Mouse (Mus musculus): ENCODE measurements at regions not wholly inside any gene's neighbourhood (a gene's known extent, or its start where the extent isn't known, plus 50 kb on each side); places are given as distances from the start of the nearest gene placed in this dataset.

DNA sequence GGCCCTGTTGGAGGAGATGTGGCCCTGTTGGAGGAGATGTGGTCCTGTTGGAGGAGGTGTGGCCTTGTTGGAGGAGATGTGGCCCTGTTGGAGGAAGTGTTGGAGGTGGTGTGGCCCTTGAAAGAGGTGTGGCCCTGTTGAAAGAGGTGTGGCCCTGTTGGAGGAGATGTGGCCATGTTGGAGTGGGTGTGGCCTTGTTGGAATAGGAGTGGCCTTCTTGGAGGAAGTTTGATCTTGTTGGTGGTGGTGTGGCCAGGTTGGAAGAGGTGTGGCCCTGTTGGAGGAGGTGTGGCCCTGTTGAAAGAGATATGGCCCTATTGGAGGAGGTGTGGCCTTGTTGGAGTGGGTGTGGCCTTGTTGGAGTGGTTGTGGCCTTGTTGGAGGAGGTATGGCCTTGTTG lies 220.3 kb downstream of the Cryba4 start:
- no peak for ATAC-seq

DNA sequence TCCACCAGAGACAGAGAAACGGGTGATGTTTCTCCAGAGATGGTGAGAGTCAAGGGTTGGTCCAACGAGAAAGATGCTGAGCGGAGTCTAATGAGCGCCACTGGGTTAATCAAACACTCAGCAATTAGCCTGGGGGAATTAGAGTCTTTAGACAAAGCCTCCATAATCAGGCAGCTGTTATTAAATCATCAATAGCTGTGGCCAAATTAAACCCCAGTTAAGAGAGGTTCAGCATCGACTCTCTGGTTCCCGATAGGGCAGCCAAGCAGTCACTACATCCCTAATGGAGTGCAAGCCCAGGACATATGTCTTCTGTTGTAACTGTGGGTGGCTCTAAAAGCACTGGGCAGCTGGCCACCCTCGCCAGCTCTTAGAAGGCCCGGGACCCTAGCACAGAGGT lies 216.9 kb downstream of the Cryba4 start:
- ATAC-seq = no peak

- ATAC-seq = no peak
Observed at GRCm38 (mm10) chr5:112037080-112037479, 215.2 kb downstream of the Cryba4 start.

DNA sequence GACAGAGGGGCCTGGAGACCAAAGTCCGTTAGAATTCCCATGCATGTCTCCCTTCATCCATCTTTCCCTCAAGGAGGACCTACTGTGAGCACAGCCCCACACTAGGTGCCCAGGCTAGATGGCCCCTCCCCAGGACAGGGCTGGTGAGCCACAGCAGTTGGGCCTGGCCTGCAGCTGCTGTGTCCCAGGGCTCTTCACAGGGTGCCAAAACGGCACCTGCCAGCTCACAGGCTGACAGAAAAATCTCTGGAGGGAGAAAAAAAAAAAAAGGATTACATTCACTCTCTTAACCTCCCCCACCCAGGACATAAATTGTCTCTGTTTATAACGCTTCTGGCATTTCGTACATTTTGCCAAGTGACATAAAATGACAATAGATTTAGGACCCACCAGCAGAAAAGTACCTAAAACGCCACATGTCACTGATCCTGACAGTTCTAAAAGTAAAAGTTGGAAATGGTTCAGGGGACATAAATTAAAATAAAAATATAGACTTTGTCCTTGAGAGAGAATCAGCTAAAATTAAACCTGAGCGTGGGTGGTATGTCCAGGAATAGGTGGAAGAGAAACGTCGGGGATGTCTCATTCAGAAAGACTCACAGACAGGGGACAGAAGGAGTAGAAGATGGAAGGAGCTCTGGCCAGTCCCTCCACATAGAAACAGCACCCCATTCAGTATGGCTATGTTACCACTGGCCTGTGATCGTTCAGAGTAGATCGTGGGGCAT lies 212.5 kb downstream of the Cryba4 start:
- ATAC-seq = no peak

- ATAC-seq = no peak
Observed at GRCm38 (mm10) chr5:112040678-112041077, 211.6 kb downstream of the Cryba4 start.

- no peak for ATAC-seq
Observed at GRCm38 (mm10) chr5:112041285-112041684, 211.0 kb downstream of the Cryba4 start.

DNA sequence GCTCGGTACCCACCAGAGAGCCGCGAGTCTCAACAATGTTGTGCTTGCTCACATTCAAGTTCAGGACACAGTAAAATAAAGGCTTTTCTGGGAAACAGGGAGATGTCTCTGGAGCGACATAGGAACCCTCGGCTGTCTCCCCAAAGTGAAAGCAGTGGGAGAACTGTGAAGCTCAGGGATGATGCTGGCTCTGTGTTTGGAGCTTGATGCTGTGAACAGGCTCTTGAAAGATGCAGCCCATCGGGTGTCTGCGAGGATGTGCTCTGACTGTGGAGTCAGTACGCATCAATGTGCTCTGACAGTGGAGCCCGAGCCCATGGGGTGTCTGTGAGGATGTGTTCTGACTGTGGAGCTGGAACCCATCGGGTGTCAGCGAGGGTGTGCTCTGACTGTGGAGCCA lies 210.1 kb downstream of the Cryba4 start:
- ATAC-seq = no peak

DNA sequence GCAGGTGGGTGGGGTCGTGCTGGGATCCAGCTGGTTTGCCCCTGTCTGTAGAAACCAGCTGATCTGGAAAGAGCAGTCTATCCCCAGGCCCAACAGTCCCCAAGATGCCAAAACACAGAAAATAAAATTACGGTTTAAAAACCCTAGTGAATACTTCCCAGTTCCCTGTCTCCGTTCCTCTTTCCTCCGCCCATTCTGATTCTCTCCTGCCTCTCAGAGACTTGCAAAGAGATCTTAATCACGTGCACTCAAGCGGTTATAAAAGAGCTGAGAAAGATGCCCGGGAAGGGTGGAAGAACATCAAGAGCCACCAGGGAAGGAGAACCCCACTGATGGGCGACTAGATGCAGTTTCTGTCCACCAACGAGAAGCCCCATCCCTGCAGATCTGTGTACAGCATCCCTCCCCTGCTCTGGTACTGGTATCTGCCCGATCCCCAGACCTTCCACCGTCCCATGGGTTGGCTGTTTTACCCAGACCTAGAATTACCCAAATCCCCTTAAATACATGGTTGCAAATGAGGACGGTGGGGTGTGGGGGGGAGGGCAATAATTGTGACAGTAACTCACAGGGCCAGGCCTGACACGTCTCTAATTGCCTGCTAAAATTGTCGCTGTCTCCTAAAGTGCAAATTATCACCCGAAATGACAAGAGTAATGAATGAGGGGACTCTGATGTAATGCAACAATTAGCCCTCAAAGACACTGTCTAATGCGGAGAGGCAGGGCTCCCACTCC lies 202.1 kb downstream of the Cryba4 start:
- ATAC-seq = no peak

DNA sequence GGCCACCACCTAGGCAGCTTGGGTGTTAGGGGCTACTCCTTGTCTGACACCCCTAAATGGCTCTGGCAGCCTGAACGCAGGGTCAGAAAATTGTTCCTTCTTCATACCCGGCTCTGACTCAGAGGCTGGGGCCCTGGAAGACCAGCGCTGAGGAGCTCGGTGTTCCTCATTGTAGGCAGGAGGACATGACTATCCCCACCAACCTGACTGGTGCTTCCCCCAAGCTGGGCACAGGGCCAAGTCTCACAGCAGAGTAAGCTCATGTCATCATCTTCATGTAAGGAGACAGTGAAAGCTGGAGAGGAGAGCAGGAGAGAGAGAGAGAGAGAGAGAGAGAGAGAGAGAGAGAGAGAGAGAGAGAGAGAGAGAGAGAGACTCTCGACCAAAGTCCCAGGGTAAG lies 201.4 kb downstream of the Cryba4 start:
- ATAC-seq = no peak

GRCm38 (mm10) chr5:112051786-112052185 lies 200.5 kb downstream of the Cryba4 start:
- no peak for ATAC-seq

- ATAC-seq = no peak
Observed at GRCm38 (mm10) chr5:112053600-112054155, 198.6 kb downstream of the Cryba4 start.

GRCm38 (mm10) chr5:112055018-112055417 lies 197.3 kb downstream of the Cryba4 start:
- no peak for ATAC-seq

DNA sequence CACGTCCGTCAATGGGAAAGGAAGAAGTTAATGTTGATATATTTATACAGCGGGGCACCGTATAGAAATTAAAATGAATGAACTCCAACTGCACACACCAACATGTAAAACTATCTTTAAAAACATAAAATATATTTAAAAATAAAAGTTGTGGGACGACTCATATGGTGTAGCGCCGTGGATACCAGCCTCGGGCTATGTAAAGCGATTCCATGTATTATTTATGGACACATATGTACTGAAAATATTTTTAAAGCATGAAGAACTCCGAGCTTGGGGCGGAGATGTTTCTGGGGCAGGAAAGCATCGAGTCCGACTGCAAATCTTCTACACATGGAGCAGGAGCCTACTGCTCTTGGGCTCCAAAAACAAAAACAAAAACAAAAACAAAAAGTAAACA lies 182.4 kb downstream of the Cryba4 start:
- no peak for ATAC-seq

- no peak for ATAC-seq
Observed at GRCm38 (mm10) chr5:112072456-112072855, 179.9 kb downstream of the Cryba4 start.

GRCm38 (mm10) chr5:112077097-112077496 lies 175.2 kb downstream of the Cryba4 start:
- ATAC-seq = no peak

GRCm38 (mm10) chr5:112077840-112078600 lies 174.3 kb downstream of the Cryba4 start:
- ATAC-seq = no peak

GRCm38 (mm10) chr5:112081006-112081405 lies 171.3 kb downstream of the Cryba4 start:
- ATAC-seq = no peak

DNA sequence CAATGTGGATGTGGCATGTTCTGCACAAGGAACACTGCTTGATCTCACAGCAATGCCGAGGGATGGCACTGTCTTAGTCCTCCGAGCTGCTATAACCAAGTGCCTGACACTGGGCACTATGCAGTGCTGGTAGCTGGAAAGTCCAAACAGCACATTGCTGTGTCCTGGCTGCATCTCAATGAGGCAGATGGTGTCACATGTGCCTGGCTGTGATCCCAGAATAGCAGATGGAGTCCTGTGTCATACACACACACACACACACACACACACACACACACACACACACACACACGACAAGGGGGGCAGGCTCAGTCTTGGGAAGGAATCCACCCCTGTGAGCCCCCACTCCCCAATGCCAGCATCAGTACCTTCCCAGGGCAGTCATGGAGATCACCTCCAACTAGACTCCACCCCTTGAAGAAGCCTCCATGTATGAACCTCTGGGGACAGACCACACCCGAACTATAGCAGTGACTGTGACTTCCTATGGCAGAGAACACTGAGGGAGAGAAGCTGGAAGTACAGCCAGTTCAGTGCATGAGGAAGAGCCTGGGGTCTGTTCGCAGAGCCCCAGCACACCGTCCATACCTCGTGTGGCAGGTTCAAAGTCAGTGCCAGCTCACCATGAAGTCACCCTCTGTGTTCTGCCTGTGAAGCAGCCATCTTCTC lies 160.3 kb downstream of the Cryba4 start:
- ATAC-seq = no peak

GRCm38 (mm10) chr5:112093905-112094571 lies 158.3 kb downstream of the Cryba4 start:
- ATAC-seq = no peak

DNA sequence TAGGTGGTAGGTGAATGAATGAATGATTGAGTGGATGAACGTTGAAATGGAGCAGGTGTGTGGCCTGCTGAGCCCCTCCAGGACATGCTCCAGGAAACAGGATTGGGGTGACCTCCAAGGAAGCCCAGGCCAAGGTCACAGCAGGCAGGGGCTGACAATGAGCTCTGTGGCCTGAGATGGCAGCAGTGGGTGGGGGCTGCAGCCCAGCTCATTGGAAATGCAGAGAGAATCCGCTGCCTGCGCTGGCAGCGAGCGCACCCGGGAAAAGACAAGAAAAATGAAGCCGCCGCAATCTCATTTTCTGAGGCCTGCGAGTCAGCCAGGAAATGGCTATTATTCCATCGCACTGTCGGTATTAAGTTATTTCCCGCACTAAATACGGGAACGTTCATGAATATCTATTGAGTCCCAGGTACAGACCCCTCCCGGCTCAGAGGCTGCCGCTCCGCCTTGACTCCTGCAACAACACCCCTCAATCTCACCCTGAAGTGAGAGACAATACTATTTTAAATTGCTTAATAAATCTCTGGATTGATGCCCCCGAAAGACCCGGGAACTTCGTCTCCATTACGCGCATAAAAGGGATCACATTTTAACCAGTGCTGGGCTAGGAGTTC lies 153.7 kb downstream of the Cryba4 start:
- no peak for ATAC-seq

- ATAC-seq = no peak
Observed at GRCm38 (mm10) chr5:112101739-112102590, 150.4 kb downstream of the Cryba4 start.

All from CD4-positive, CD25-positive, alpha-beta regulatory T cell, adult 4 months (primary cell).